Mouse (Mus musculus) olfactory bulb, adult 2 months (tissue): ENCODE measurements around the gene Arid3a.

Experiments used
- CTCF ChIP-seq: fragments of 200-500 bp; IDR thresholded peaks from 2 replicates; pipeline ENCODE4 v1.5.1; 2012; ENCODE audit warnings: low read depth, mild to moderate bottlenecking, low read length, moderate library complexity; ENCODE audit not compliant: insufficient read depth
- POLR2A ChIP-seq: fragments of 200-500 bp; IDR thresholded peaks from 2 replicates; pipeline ENCODE4 v1.6.1; 2012; ENCODE audit warnings: mild to moderate bottlenecking, low read depth, low read length, moderate library complexity; ENCODE audit not compliant: insufficient read depth

- TF ChIP-seq POLR2A (no peak), CTCF (no peak)
These were observed 64.3 kb downstream of the Arid3a start for GRCm38 (mm10) chr10:79991099-79991498.
